Mouse (Mus musculus) megakaryocyte, adult 5-6 weeks (primary cell): ENCODE measurements around the gene Shcbp1. TPM values are rescaled to one million over a fixed set of nuclear protein-coding genes. Genes with fewer than 3 reads are reported as not detected.
"Not testable (repeated sequence)": the region's sequence is repeated elsewhere in the genome, so short reads cannot be mapped to it uniquely, and the experiment has no call there.

Experiments
- ATAC-seq: 2 replicates; pipeline ENCODE4 v1.8.0; 2016; ENCODE audit warnings: mild to moderate bottlenecking, inconsistent platforms; ENCODE audit not compliant: poor library complexity, severe bottlenecking
- total RNA-seq, 2 experiments: library from RNA; stranded (forward) in 1 of 2; stranded (reverse) in 1 of 2; fragments of 153-499, 151-499 nt in 1 of 2; fragments of 221-1000, 200-1000 nt in 1 of 2; gene quantifications; 2 replicates each; pipeline versions ENCODE4 v1.2.3 to v1.2.4; 2015 to 2017

Gene Shcbp1
- 62.7 and 63.7 TPM in 2 replicates for total RNA-seq (2015)
- total RNA-seq (2017): 58.9 and 60.9 TPM in 2 replicates

DNA sequence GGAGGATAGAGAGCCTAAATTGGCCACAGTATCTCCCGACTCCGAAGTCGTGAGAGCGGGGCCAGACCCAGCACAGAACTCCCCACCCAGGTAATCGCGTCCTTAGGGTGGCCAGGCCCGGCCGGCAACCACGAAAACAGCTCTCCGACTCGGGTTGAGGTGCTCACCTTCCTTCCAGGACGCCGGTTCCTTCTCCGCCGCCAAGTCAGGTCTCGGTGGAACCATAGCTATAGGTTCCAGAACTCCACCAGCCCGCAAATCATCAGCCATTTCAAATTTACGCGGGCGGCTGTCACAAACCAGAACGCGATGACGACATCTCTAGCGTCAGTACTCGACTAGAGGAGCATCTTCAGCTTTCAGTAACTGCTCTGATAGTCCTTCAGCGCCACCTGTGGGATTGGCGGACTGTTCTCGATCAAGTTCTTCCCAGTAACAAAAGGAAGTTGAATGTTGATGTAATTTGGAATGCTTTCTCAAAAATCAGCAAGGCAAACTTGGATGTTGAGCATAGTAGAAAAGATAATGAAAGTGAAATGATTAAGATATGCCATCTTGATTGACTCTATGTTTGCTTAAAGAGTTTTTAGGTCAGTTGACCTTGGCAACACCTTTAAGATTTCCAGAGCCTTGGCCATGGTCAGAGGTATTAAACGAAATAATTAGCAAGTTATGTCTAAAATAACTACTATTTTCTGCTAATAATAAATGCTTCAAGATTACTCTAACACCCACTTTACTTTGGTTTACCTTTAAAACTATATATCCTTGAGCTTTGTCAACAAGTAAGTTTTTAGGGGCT is at the start of gene Shcbp1:
Shcbp1 (minus strand) TSS at position 314 of the 802 bp plus-strand sequence.
- ATAC-seq: peak; percentile 100

DNA sequence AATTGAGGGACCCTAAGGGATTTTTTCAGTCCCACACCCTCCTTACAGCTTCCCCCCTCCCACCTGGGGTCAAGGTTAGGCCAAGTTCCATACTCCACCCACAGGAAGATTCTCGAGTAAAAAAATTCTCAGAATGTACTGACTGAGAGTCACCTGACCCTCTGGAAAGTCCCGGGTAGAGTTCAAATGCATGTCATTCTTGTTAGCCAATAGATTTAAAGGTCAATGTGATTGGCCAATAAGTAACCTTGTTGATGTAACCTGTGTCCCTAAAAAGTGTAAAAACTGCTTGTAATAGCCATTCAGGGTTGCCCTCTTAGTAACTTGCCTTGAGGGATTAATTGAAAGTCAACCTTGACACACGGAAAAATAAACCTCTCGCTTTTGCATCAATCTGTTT is 29.5 kb upstream of the Shcbp1 start:
- ATAC-seq: no peak

DNA sequence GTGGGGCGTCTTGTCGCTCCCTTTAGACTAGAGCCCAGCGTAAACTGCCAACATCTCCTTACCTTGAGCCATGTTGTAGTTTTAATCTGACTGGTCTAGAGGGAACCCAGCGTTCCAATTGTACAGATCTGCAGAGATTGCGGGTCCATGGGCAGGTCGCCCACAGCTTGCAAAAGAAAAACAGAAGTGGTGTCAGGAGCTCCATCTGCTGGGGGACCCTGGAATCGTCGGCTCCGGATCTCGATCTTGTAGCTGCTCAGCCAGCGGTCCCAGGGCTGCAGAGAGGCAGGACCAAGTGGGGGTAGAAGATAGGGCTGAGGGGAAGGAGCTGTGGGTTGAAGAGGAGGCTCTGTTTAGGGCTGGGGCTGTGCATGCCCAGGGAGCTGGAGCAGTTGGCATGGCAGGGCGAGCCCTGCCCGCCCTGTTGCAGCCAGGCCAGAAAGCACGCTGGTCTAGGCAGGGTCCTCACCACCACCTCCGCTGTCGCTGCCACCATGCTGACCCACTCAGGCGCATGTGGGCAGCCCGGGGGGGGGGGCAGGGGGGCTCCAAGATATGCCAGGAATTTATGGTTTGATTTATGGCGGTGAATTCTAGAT is 21.3 kb upstream of the Shcbp1 start:
- 0 out of 2 replicates have a peak, but pooled peaks have one; percentile 60 for ATAC-seq

DNA sequence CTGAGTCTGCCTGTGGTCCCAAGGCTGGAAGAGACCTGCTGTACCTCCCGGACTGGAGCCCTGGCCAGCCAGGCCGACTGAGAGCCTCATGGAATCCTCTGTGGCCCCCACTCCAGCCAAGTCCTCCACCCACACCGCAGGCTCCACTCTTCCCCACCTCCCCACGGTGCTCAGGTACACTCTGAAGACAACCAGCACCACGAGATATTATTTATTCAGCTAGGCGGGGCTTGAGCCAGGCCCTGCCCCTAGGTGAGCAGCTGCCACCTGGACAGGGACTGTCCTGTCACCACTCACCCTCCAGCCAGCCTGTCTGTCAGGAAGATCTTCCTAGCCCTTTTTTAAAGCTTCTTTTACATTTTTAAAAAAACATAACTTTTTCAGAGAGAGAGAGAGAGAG is 1.1 kb downstream of the Shcbp1 start:
- ATAC-seq: no peak

DNA sequence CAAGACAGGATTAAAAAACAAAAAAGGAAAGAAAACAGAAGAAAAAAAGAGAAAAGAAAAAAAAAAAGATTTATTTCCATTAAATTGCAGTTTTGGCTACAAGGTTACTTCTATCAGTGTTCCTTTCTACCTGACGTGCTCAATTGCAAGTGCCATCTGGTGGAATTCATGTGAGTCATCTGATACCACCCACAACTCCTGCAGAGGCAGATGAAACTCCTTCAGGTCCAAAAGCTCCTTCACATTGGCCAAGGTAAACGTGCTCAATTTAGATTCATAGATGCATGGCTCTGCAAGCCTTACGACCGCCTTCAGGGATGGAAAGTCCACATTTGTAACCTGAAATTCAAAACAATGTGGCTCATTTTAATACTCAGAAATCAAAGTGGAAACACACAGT is 14.6 kb downstream of the Shcbp1 start:
- ATAC-seq: no peak

DNA sequence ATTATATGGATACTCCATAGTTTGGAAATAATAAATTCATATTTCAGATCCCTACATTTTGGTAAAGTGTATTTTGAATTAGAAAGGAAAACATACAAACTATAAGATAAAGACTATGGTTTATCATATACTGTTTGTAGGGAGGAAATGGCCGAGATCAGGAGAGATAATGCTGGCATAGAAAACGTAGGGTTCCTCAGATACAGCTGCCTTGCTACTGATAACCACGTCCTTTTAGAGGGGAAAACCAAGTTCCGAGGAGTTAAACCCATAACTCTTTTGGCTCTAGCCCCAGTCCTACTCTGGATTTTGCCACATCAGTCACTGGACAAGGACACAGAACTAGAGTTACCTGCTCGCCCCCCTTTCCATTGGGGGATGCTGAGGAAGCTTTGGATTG is 26.3 kb downstream of the Shcbp1 start:
- ATAC-seq: no peak

DNA sequence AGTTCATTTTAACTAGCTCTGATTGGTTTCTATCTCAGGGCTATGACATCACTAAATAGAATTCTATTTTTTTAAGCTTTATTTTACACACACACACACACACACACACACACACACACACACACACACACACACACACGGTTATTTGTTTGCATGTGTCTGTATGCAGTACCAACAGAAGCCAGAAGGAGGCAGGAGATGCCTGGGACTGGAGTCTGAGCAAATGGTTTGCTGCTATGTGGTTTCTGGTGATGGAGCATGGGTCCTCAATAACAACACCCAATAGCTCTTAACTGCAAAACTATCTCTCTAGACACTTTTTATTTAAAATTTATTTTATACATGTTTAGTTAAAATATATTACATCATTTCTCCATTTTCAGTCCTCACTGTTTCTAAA is 48.4 kb downstream of the Shcbp1 start:
- no peak for ATAC-seq

DNA sequence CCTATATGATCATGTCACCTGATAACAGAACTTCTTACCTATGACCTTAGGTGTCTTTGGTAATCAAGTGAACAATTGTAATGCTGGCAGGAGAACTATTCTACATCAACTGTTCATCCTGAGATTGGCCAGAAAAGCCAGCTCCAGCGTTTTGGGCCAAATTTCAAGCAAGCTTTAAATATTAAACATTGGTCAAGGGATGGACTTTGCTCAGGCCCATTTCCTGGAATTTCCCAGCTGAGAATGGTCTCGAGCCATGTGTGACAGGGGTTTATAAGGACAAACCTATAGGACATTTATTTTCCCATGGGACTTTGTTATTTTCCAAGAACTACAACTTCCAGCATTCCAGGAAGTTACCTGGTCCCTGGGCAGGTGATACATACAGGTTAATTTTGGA is 63.8 kb downstream of the Shcbp1 start:
- ATAC-seq: no peak

DNA sequence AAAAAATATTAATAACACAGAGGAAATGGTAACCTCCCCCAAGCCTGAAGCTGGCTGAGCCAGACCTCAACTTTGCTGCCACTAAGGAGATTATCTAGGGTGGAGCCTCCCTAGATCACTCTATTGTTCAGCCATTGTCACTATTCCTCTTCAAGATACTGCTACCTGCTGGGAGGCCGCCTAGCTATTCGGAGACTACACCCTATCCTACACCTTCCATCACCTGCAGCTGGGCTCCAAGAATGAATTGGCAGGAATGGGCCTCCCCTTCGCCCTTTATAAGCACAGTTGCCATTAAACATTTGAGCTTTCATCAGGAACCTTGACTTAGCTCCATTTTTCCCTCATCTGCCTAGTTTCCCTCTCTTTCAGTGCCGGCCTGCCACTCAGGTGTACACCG is 71.0 kb downstream of the Shcbp1 start:
- not testable (repeated sequence) for ATAC-seq

DNA sequence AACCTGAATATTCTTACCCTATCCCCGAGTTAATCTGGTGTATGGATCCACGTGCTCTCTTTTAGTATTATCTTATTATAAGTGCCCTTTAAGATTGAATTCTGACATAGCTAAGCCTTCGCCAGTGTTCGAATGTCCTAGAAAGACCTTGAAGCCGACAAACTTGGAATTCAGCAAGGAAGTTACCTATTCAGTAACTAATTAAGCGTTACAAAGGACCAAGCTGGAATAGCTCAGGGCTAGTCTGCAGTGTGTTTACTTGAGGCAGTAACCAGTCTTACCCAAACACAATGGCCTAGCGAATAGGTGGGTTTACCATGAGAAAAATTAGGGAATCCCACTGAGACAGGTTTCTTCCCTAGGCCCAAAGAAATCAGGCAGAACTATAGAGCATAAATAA is 71.5 kb downstream of the Shcbp1 start:
- ATAC-seq: not testable (repeated sequence)

DNA sequence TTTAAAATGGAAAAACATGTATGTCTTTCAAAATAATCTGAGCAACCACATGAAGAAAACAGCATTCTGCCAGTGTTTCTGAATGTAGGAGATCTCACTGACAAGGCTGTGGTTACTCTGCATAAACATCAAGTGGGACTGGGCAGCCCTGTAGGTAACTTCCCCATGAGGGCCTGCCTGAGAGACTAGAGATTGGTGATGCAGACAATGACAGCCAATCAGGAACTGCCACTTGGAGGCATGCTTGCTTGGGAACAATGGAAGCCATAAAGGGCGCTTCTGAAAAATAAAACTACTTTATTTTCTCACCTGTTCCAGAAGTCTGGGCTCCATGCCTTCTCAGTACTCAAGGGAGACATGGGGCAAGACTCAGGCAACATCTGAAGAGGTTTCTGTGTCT is 87.7 kb downstream of the Shcbp1 start:
- ATAC-seq: no peak

Other genes with a start within 250 kb of the Shcbp1 start
- gene Zfp958, start 166.4 kb downstream of the Shcbp1 start, total RNA-seq (2015): 16.4 and 17.9 TPM in 2 replicates
- 12.1 and 15.9 TPM in 2 replicates for gene Zfp958, start 166.4 kb downstream of the Shcbp1 start, total RNA-seq (2017)